Mouse (Mus musculus): ENCODE results near the gene Pmepa1. TPM values are rescaled to one million over a fixed set of nuclear protein-coding genes. Genes with fewer than 3 reads are reported as not detected.

Gene Pmepa1
- polyA plus RNA-seq, 1 experiment from 2014 or later, result 6.0 TPM

DNA sequence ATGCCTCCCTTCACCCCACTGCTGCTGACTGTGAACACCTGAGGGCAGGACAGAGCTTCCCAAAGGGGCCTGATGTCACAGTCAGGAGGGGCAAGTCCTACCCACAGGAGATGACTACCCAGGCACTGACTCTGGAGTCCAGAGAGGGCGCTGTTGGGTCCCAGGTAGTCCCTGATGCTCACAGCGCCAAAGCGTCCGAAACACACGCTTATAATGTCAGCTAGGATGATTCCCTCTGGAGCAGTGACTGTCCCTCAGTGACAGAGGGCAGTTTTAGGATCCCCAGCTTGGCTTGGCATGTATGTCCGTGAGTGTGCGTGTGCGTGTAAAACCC, 43.6 kb downstream of the Pmepa1 start:
- Histone ChIP-seq H3K27me3 (no peaks in the 10 kb centered on the region), H3K4me1 (peaks cover 53% of the 10 kb centered on the region)

DNA sequence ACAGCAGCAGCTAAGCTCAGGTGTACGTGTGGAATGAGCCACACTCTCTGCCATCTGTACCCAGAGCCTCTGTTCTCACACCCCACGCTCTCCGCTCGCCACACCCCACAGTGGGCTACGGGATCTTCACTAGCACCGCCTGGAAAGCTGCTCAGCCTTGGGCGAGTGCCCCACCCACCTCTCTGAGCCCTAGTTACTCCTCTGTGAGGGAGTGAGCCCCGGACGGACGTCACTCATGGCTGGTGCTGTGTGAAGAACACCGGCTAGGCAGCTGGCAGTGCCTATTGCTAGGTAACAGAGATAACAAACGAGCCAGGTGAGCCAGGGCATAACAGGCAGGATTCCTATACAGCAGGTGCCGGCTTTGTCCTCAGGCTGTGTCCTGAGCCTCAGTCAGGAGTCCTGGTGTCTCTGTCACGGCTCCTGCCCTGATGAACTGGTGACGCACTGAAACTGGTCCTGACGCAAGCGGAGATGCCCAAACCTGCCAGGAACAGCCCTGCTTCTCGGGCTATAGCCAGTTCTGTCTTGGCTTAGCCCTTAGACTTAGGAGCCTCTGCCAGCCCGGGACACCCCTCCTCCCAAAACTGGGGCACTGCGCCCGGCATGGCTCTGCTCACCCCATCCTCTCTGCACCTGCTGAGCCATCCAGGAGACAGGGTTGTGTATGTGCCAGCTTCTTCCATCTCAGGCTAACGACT, 44.1 kb downstream of the Pmepa1 start:
- Histone ChIP-seq H3K36me3 (peaks cover 62% of the 10 kb centered on the region), H3K27ac (no peak overlapping the region), H3K4me1 (peaks cover 48% of the 10 kb centered on the region), H3K27me3 (no peaks in the 10 kb centered on the region), H3K4me2 (replicated peaks) (no peak overlapping the region), H3K9me3 (no peaks in the 10 kb centered on the region), H3K9ac (no peak overlapping the region), H3K4me3 (no peak overlapping the region)
- ATAC-seq (ENCODE audit: low FRiP score, low read depth), result no peak
- 84% methylated on average over 22 of the region's 22 CpGs for WGBS

More for the DNA sequence above, 43.6 kb downstream of the Pmepa1 start:
- no peak overlapping the region for H3K27ac ChIP-seq
- 85% methylated on average over 8 of the region's 8 CpGs for WGBS
- H3K9ac ChIP-seq, result no peak overlapping the region
- peaks cover 58% of the 10 kb centered on the region for H3K36me3 ChIP-seq
- H3K9me3 ChIP-seq, result no peaks in the 10 kb centered on the region
- no peak for ATAC-seq (ENCODE audit: low FRiP score, low read depth)
- H3K4me3 ChIP-seq, result no peak overlapping the region
- H3K4me2 ChIP-seq (replicated peaks), result no peak overlapping the region

DNA sequence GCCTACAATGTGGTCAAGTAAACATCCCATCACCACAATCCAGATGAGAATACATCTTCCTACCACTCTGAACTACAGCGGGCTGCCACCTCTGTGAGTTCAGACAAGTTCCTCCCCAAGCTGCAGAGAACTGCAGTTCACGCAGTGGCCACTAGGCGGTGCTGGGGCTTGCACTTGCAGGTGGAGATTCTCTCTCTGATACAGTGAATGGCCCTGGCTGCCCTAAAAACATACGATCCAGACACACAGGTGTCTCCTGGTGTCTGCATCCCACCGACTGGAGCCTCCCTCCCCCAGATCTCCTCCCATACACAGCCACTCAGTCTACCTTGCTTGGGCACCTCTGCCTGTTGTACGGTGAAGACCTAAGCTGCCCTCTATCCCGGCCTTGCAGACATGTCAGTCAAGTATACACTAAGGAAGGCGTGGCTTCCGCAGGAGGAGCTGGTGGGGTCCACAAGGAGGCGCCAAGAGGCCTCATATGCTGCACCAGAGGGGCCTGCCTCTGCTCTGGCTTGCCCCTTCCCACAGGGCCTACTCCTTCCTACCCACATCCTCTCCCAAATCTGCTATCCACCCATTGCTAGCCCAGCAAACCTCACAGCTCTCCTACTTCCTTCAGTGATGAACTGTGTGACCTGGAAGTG, 46.6 kb downstream of the Pmepa1 start:
- Histone ChIP-seq H3K9ac (no peak overlapping the region), H3K9me3 (no peaks in the 10 kb centered on the region), H3K36me3 (peaks cover 78% of the 10 kb centered on the region), H3K27me3 (no peaks in the 10 kb centered on the region), H3K4me1 (peaks cover 35% of the 10 kb centered on the region), H3K4me3 (no peak overlapping the region), H3K27ac (peak overlapping the region; percentile 65; the same call in 1 of the 2 replicates), H3K4me2 (replicated peaks) (no peak overlapping the region)
- ATAC-seq (ENCODE audit: low FRiP score, low read depth), result peak; percentile 54
- 4% methylated on average over 10 of the region's 10 CpGs for WGBS

DNA sequence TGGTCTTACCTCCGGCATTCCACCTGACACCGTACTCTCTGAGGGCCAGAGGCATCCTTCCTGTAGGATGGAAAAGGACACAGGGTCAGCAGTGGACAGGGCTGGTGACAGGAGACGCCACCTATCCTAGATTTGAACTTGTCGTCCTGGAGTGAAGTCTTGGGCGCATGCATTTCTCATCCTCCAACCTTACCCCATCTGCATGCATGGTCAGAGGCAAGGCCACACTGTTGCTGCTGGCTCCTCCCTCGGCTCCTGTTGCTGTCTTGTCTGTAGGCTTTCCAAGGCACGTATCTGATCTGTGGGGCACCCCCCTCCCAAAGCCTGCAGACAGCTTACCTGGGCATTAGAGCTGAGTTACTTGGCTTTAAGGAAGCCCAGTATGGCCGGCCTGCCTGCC, 47.8 kb downstream of the Pmepa1 start:
- H3K27me3 ChIP-seq, result no peaks in the 10 kb centered on the region
- H3K9me3 ChIP-seq, result no peaks in the 10 kb centered on the region
- 83% methylated on average over 8 of the region's 8 CpGs for WGBS
- peaks cover 41% of the 10 kb centered on the region for H3K4me1 ChIP-seq
- H3K27ac ChIP-seq, result no peak overlapping the region
- H3K4me2 ChIP-seq (replicated peaks), result no peak overlapping the region
- H3K4me3 ChIP-seq, result no peak overlapping the region
- no peak for ATAC-seq (ENCODE audit: low FRiP score, low read depth)
- H3K36me3 ChIP-seq, result peaks cover 74% of the 10 kb centered on the region
- no peak overlapping the region for H3K9ac ChIP-seq

DNA sequence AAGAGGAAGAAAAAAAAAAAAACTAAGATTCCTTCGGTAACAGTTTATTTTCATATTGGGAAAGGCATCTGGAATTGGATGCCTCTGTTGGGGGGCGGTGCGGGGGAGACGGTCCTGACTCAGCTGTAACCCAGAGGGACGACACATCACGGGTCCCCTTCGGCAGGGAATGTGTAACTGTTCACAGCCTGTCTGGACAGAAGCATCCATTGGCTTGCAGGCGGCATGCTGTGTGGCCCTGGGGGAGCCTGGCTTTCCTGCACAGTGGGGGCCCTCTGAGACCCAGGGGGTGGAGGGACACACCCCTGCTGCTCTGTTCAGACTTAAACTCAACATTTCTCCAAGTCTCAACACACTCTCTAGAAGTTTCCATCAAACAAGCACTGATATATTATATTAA, 49.5 kb downstream of the Pmepa1 start:
- Histone ChIP-seq H3K27me3 (no peaks in the 10 kb centered on the region), H3K36me3 (peaks cover 57% of the 10 kb centered on the region), H3K4me2 (replicated peaks) (no peak overlapping the region), H3K4me1 (peaks cover 46% of the 10 kb centered on the region), H3K9ac (no peak overlapping the region), H3K4me3 (no peak overlapping the region), H3K9me3 (no peaks in the 10 kb centered on the region), H3K27ac (no peak overlapping the region)
- no peak for ATAC-seq (ENCODE audit: low FRiP score, low read depth)
- WGBS, result 88% methylated on average over 8 of the region's 8 CpGs

DNA sequence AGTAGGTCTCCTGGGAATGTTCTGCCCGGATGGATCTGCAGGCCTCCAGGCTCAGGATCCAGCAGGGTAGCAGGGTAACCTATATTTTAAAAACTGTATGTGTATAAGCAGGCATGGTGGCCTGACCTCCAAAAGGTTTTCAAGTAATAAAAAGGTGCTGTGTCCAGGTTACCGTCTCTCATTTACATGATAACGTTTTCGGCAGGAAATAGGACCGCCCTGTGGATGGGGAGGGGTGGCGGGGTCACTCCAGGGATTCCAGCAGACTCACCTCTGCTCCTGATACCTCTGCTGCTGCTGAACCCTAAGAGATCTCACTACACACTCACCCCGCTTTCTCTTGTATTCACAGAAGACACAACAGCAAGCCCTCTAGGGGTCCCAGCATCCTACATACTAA, 50.4 kb downstream of the Pmepa1 start:
- 79% methylated on average over 7 of the region's 7 CpGs for WGBS
- Histone ChIP-seq H3K27me3 (no peaks in the 10 kb centered on the region), H3K9me3 (no peaks in the 10 kb centered on the region), H3K4me2 (replicated peaks) (no peak overlapping the region), H3K9ac (no peak overlapping the region), H3K27ac (no peak overlapping the region), H3K36me3 (peaks cover 48% of the 10 kb centered on the region), H3K4me3 (no peak overlapping the region), H3K4me1 (peaks cover 43% of the 10 kb centered on the region)
- no peak for ATAC-seq (ENCODE audit: low FRiP score, low read depth)

DNA sequence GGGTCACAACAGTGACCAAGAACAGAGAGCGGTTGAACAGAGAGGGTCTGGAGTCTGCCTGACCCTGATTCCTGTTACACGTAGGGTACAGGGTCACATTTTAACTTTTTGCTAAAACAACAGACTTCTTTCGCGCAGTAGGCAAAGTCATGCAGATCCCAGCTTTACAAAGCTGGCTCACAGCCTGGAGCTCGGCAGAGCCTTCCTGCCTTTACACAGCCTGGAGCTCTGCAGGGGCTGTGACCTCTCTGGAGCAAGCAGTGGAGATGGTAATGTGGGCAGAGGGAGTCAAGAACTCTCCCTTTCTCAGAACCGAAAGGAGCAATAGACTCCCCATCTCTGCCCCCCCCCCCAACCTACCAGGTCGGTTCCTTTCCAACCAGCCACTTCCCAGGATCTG, 51.5 kb downstream of the Pmepa1 start:
- H3K4me3 ChIP-seq, result no peak overlapping the region
- no peaks in the 10 kb centered on the region for H3K27me3 ChIP-seq
- H3K36me3 ChIP-seq, result peaks cover 37% of the 10 kb centered on the region
- 0 out of 2 replicates have a peak overlapping the region, but pooled peaks have one; percentile 10 for H3K27ac ChIP-seq
- no peak overlapping the region for H3K4me2 ChIP-seq (replicated peaks)
- H3K9me3 ChIP-seq, result no peaks in the 10 kb centered on the region
- no peak for ATAC-seq (ENCODE audit: low FRiP score, low read depth)
- no peak overlapping the region for H3K9ac ChIP-seq
- WGBS, result 58% methylated on average over 7 of the region's 7 CpGs
- peaks cover 32% of the 10 kb centered on the region for H3K4me1 ChIP-seq

DNA sequence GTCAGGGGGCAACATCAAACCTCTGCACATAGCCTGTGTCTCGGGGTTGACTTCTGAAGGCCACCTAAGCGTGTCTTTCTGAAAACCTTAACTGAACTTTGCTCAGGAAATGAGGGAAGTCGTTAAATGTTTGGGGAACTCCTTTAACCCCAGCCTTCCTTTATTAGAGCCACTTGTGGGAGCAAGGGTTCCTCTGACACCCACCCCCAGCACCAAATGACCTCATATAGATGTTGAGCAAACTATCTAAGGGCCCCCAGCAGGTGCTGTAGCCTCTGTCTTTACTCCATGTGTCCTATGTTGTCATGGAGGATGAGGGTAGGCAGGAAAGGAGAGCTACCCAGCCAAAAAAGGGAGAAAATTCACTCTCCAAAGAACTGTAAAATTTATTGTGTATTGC, 52.2 kb downstream of the Pmepa1 start:
- no peak for ATAC-seq (ENCODE audit: low FRiP score, low read depth)
- 24% methylated on average over 3 of the region's 3 CpGs for WGBS

DNA sequence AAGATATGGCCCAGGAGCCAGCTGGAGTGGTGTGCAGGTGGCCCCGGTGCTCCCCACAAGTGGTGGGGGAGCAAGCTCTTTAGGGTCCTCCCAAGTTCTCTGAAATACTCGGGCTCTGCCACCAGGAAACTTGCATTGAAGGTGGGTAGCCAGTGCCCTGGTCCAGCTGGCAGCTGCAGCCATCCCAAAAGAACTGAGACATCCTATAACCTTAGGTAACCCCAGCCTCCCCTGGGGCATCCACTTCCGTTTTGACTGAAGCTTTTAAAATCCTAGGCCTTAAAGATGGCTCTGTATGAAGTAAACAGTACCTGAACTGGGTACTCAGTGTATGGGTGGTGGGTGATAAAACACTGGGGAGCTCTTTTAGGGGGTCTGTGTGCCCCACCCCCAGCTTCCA, 52.8 kb downstream of the Pmepa1 start:
- Histone ChIP-seq H3K9me3 (no peaks in the 10 kb centered on the region), H3K27ac (no peak overlapping the region), H3K9ac (no peak overlapping the region), H3K4me1 (peaks cover 35% of the 10 kb centered on the region), H3K36me3 (peaks cover 27% of the 10 kb centered on the region), H3K27me3 (no peaks in the 10 kb centered on the region; the same call in 1 of the 2 replicates), H3K4me2 (replicated peaks) (no peak overlapping the region), H3K4me3 (no peak overlapping the region)
- ATAC-seq (ENCODE audit: low FRiP score, low read depth), result no peak
- WGBS, result 53% methylated on average over 3 of the region's 3 CpGs

More for the DNA sequence above, 52.2 kb downstream of the Pmepa1 start:
- no peak overlapping the region for H3K4me2 ChIP-seq (replicated peaks)
- H3K4me1 ChIP-seq, result peaks cover 33% of the 10 kb centered on the region
- no peak overlapping the region for H3K9ac ChIP-seq
- H3K27ac ChIP-seq, result no peak overlapping the region
- H3K27me3 ChIP-seq, result no peaks in the 10 kb centered on the region
- no peaks in the 10 kb centered on the region for H3K9me3 ChIP-seq
- no peak overlapping the region for H3K4me3 ChIP-seq
- H3K36me3 ChIP-seq, result peaks cover 33% of the 10 kb centered on the region

DNA sequence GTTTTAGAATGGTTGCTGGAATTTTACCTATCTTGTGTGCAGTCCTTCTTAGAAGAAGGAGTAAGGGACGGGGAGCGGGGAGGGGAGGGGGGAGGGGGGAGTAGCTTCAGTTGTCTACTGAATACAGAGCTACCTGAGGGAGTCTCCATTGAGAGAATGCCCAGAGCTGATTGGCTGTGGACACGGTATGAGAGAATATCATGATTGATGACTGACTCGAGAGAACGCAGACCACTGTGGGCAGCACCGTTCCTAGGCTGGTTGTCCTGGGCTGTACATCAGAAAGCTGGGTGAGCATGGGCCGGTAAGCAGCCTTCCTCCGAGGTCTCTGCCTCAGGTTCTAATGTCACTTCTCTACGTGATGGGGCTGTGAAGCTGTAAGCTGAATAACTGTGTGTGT, 55.6 kb downstream of the Pmepa1 start:
- Histone ChIP-seq H3K9ac (no peak overlapping the region), H3K4me1 (peaks cover 32% of the 10 kb centered on the region), H3K9me3 (no peaks in the 10 kb centered on the region), H3K4me3 (no peak overlapping the region), H3K36me3 (peaks cover 3% of the 10 kb centered on the region), H3K27ac (no peak overlapping the region), H3K27me3 (peaks cover 2% of the 10 kb centered on the region; the same call in 1 of the 2 replicates), H3K4me2 (replicated peaks) (no peak overlapping the region)
- no peak for ATAC-seq (ENCODE audit: low FRiP score, low read depth)
- WGBS, result 89% methylated on average over 9 of the region's 9 CpGs

DNA sequence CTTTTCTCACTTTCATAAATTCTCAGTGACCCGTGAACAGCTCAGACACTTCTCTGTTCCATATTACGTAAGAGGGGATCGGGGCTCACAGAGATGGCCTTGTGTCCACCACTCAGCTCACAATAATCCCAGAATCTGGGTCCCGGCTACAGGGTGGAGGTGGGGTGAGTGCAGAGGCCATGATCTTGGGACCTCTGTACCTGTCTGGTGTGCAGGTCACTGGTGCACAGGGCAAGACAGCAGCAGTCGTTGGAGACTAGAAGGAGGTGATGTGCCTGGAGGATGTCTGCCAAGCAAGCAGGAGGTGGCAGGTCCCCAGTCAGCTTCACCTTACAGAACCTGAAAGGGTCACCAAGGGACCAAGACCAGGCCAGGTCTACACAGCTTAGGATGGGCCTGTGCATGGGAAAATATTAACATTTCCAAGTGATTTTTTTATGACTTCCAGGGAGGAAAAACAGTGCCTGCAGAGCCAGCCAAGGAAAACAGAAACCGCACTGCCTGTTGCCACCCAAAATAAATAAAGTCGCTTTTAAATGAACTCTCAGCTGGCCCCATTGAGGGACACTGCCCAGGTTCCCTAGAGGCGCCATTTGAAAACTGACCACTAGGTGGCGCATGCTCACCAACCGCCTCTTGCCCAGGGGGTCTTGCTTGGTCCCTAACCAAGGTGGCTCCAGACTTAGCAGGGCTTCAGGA, 56.9 kb downstream of the Pmepa1 start:
- no peak overlapping the region for H3K27ac ChIP-seq
- no peak for ATAC-seq (ENCODE audit: low FRiP score, low read depth)
- 39% methylated on average over 10 of the region's 10 CpGs for WGBS

DNA sequence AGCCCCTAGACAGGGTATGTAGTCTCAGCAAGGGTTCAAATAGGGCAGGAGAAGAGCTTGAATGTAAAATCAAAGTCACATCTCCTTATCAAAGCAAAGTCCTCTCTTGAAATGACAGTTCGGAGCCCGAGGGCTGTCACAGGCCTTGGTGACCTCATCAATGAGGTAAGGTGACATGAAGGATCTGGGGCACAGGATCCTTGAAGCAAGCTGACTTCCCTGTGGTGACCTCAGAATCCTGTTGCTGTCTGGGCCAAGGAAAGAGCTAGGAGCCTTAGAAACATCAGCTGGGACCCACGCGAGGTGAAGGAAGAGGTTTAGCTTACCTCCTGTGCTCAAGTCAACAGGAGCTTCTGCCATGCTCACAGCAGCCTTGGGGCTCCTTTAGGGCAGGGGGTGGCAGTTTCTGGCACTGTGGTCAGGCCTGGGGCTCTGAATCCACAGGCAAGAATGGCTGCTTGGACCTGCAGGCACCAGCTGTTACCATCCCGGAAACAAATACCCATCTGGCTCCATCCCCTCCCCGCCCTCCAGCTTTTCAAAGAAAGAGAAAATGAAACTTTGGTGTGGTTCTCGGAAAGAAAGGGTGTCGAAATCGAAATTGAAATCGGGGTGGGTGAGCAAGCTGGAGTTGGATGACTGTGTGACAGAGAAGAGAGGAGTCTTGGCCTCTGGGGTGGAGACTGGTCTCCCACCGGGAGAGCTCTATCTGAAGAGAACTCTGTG, 57.8 kb downstream of the Pmepa1 start, which contains the start of gene Zbp1:
TSS of gene Zbp1 (minus strand) at position 508 of the 726 bp plus-strand sequence.
- Histone ChIP-seq H3K4me2 (replicated peaks) (no peak within 1 kb of the TSS), H3K4me3 (no peak within 1 kb of the TSS), H3K27ac (no peak within 1 kb of the TSS), H3K9me3 (peaks cover 7% of the 10 kb centered on the region; the same call in 1 of the 2 replicates), H3K27me3 (peaks cover 2% of the 10 kb centered on the region; the same call in 1 of the 2 replicates), H3K36me3 (no peaks in the 10 kb centered on the region), H3K9ac (no peak within 1 kb of the TSS), H3K4me1 (peaks cover 11% of the 10 kb centered on the region)
- no peak for ATAC-seq (ENCODE audit: low FRiP score, low read depth)
- 65% methylated on average over 11 of the region's 11 CpGs for WGBS

More for the DNA sequence above, 56.9 kb downstream of the Pmepa1 start:
- Histone ChIP-seq H3K4me3 (no peak overlapping the region), H3K36me3 (no peaks in the 10 kb centered on the region), H3K4me1 (peaks cover 19% of the 10 kb centered on the region), H3K4me2 (replicated peaks) (no peak overlapping the region), H3K9me3 (peaks cover 3% of the 10 kb centered on the region; the same call in 1 of the 2 replicates), H3K9ac (no peak overlapping the region), H3K27me3 (peaks cover 2% of the 10 kb centered on the region; the same call in 1 of the 2 replicates)
